Mouse (Mus musculus) megakaryocyte, embryonic 14.5 days (primary cell): ENCODE results near the gene Trim61.

Source experiments
- FLI1 ChIP-seq: IDR thresholded peaks from 2 replicates; pipeline ENCODE4 v1.6.1; 2012; ENCODE audit warnings: low read length, inconsistent platforms, mixed read lengths
- GATA1 ChIP-seq: IDR thresholded peaks from 3 replicates; pipeline ENCODE4 v1.6.1; 2012; ENCODE audit warnings: mixed read lengths, low read length, inconsistent platforms, borderline replicate concordance

DNA sequence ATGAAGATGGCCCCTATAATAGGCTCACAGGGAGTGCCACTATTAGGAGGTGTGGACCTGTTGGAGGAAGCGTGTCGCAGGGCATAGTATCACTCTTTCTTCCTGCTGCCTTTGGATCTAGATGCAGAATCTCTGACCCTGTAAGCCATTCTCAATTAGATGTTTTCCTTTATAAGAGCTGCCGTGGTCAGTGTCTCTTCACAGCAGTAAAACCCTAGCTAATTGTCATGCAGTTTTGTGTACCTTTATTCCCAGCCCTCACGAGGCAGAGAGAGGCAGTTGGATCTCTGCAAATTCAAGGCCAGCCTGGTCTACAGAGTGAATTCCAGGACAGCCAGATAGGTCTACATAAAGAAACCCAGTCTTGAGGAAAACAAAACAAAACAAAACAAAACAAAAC, 43.9 kb upstream of the Trim61 start:
- TF ChIP-seq GATA1 = no peak
- no peak for TF ChIP-seq FLI1
